Mouse (Mus musculus) lung, embryonic 14.5 days (tissue): ENCODE measurements at regions not wholly inside any gene's neighbourhood (a gene's known extent, or its start where the extent isn't known, plus 50 kb on each side); places are given as distances from the start of the nearest gene placed in this dataset.
A peak's percentile ranks its signal among the peaks of the same experiment; 100 is the strongest.

Experiments
- ATAC-seq: fragments of 200-750 bp; cut with Nextera tagmentation; 2 replicates; pipeline ENCODE4 v1.8.0; 2017; ENCODE audit warnings: mild to moderate bottlenecking, moderate TSS enrichment, moderate library complexity; ENCODE audit not compliant: insufficient read depth
- DNase-seq: peaks from one replicate; pipeline ENCODE4 v3.0.0-alpha.2; 2015
- H3K27ac ChIP-seq: fragments of 300-500 bp; sonication (generic); 2 replicates; pipeline ENCODE4 v1.5.1; 2014; ENCODE audit warnings: low read depth, mild to moderate bottlenecking, moderate library complexity
- H3K27me3 ChIP-seq: fragments of 300-500 bp; sonication (generic); 2 replicates; pipeline ENCODE4 v1.6.1; 2014; ENCODE audit warnings: low read length, control low read depth; ENCODE audit not compliant: insufficient read depth
- H3K36me3 ChIP-seq: fragments of 300-500 bp; sonication (generic); 2 replicates; pipeline ENCODE4 v1.6.1; 2014; ENCODE audit warnings: control low read depth; ENCODE audit not compliant: insufficient read depth
- H3K4me1 ChIP-seq: fragments of 300-500 bp; sonication (generic); 2 replicates; pipeline ENCODE4 v1.6.1; 2014; ENCODE audit warnings: antibody characterized with exemption, control low read depth; ENCODE audit not compliant: insufficient read depth
- H3K4me2 ChIP-seq: fragments of 300-500 bp; sonication (generic); 2 replicates; pipeline ENCODE4 v1.6.1; 2014; ENCODE audit warnings: mild to moderate bottlenecking
- H3K4me3 ChIP-seq: fragments of 300-500 bp; sonication (generic); 2 replicates; pipeline ENCODE4 v1.5.1; 2014; ENCODE audit warnings: low read depth, low read length
- H3K9ac ChIP-seq: fragments of 300-500 bp; sonication (generic); 2 replicates; pipeline ENCODE4 v1.6.1; 2014
- H3K9me3 ChIP-seq: fragments of 300-500 bp; sonication (generic); 2 replicates; pipeline ENCODE4 v1.6.1; 2016; ENCODE audit warnings: low read depth, low read length, control low read depth
- CTCF ChIP-seq: IDR thresholded peaks from 2 replicates; pipeline ENCODE4 v1.5.1; 2016; ENCODE audit warnings: antibody characterized with exemption, low read depth
- WGBS: fragments of 180-500 bp; shearing (Covaris S2); extraction: QIAGEN DNeasy Blood & Tissue Kit; methylation state at CpG from one replicate; pipeline ENCODE4 v1.1.7; 2014; 5-methylcytosine and 5-hydroxymethylcytosine counted together

DNA sequence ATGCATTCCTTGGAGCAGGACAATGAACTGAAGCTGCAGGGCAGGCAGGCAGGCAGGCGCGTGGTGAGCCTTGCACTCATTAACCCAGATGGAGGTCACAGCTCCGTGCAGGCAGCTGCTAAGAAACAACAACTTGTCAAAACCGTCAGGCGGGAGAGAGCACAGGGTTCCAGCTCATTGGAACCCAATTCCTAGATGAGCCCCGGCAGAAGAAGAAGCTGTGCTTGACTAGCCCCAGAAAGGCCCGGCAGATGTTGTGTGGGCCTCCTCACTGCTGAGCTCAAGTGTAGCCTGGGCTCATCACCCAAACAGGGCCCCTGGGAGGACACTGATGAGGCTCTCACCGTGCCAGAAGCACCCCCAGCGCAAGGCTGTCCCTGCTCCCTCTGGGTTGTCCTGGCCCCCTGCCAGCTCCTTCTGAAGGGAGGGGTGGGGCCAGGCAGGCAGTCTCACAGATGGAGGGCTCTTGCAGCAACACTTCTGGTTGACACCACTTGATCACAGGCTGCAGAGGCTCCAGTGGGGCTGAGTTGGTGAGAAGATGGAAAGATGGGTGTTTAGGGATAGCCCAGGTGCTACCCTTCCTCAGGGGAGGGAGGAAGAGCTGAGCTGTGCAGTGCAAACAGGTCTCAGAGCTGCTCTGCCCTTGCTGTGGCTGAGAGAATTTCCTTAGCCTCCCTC is 58.8 kb upstream of the Maf start:
- peaks cover 16% of the 10 kb centered on the region for H3K4me1 ChIP-seq
- 3% methylated on average over 9 of the region's 9 CpGs for WGBS
- TF ChIP-seq CTCF = no peak
- H3K36me3 ChIP-seq = no peaks in the 10 kb centered on the region
- H3K27me3 ChIP-seq = no peaks in the 10 kb centered on the region
- H3K4me3 ChIP-seq = no peak overlapping the region
- peak overlapping the region; percentile 60 for H3K27ac ChIP-seq
- DNase-seq (peak; percentile 84), ATAC-seq (peak; percentile 89)
- H3K9ac ChIP-seq = no peak overlapping the region
- H3K9me3 ChIP-seq = no peaks in the 10 kb centered on the region
- H3K4me2 ChIP-seq = no peak overlapping the region

DNA sequence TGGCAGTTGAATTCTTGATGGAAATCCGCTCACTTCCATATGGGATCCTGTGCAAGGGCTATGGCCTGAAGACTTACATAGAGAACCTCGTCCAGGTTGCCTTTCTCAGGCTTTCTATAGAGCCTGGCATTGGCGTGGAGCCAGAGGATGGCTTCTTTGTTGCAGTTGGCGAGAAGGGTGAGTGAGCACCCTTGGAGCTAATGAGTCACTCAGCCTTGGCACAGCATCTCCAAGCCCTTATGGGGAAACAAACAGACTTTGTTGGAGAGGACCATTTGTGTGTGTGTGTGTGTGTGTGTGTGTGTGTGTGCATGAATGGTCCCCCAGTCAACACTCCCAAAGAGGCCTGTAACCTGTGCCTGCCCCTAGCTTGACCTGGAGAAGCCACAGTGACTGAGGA is 57.0 kb upstream of the Maf start:
- Histone ChIP-seq H3K36me3 (no peaks in the 10 kb centered on the region), H3K9ac (no peak overlapping the region), H3K4me1 (peaks cover 16% of the 10 kb centered on the region), H3K4me2 (no peak overlapping the region), H3K4me3 (no peak overlapping the region), H3K9me3 (no peaks in the 10 kb centered on the region), H3K27ac (no peak overlapping the region), H3K27me3 (no peaks in the 10 kb centered on the region)
- no peak for DNase-seq
- TF ChIP-seq CTCF = no peak
- WGBS = 85% methylated on average over 4 of the region's 4 CpGs
- ATAC-seq = no peak

DNA sequence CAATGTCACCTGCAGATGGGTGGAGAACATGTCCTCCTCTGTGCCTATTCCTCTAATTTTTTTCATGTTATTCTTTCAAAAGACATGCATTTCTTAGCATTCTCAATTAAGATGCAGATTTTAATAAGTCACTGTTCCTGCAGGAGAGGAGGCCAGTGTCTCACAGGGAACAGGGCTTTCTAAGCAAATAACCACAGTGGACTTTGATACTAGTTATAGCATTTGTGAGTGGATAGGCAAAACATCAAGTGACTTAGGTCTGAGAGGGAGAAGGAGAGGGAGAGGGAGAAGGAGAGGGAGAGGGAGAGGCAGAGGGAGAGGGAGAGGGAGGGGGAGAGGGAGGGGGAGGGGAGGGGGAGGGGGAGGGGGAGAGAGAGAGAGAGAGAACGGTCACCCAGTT is 50.4 kb upstream of the Maf start:
- Histone ChIP-seq H3K4me3 (no peak overlapping the region), H3K4me2 (no peak overlapping the region), H3K27ac (no peak overlapping the region), H3K27me3 (no peaks in the 10 kb centered on the region), H3K36me3 (no peaks in the 10 kb centered on the region), H3K4me1 (peaks cover 21% of the 10 kb centered on the region), H3K9me3 (no peaks in the 10 kb centered on the region), H3K9ac (no peak overlapping the region)
- 92% methylated on average over 1 of the region's 1 CpGs for WGBS
- DNase-seq (no peak), ATAC-seq (no peak)
- TF ChIP-seq CTCF = no peak
